Mouse (Mus musculus) neural tube, embryonic 11.5 days (tissue): ENCODE measurements around the gene H2-DMa. TPM values are rescaled to one million over a fixed set of nuclear protein-coding genes. Genes with fewer than 3 reads are reported as not detected.
A peak's percentile ranks its signal among the peaks of the same experiment; 100 is the strongest.

ENCODE experiments used
- ATAC-seq: fragments of 200-750 bp; cut with Nextera tagmentation; 2 replicates; pipeline ENCODE4 v1.8.0; 2017; ENCODE audit warnings: moderate number of reproducible peaks, mild to moderate bottlenecking, moderate TSS enrichment, moderate library complexity; ENCODE audit not compliant: insufficient read depth, low FRiP score, low TSS enrichment
- DNase-seq: peaks from one replicate; pipeline ENCODE4 v3.0.0-alpha.2; 2015; ENCODE audit warnings: low spot score
- H3K27ac ChIP-seq: fragments of 300-500 bp; sonication (generic); 2 replicates; pipeline ENCODE4 v1.5.1; 2014; ENCODE audit warnings: low read depth, mild to moderate bottlenecking, low read length
- H3K27me3 ChIP-seq: fragments of 300-500 bp; sonication (generic); 2 replicates; pipeline ENCODE4 v1.6.1; 2014; ENCODE audit warnings: mild to moderate bottlenecking, low read length, mixed read lengths; ENCODE audit not compliant: control insufficient read depth, insufficient read depth
- H3K36me3 ChIP-seq: fragments of 300-500 bp; sonication (generic); 2 replicates; pipeline ENCODE4 v1.6.1; 2014; ENCODE audit warnings: mild to moderate bottlenecking, low read length, moderate library complexity, mixed read lengths; ENCODE audit not compliant: control insufficient read depth, insufficient read depth
- H3K4me1 ChIP-seq: fragments of 300-500 bp; sonication (generic); 2 replicates; pipeline ENCODE4 v1.6.1; 2014; ENCODE audit warnings: low read length, mixed read lengths; ENCODE audit not compliant: control insufficient read depth, insufficient read depth
- H3K4me2 ChIP-seq: fragments of 300-500 bp; sonication (generic); 2 replicates; pipeline ENCODE4 v1.6.1; 2014; ENCODE audit warnings: low read depth, mild to moderate bottlenecking, moderate library complexity
- H3K4me3 ChIP-seq: fragments of 300-500 bp; sonication (generic); 2 replicates; pipeline ENCODE4 v1.5.1; 2014; ENCODE audit warnings: low read depth, low read length
- H3K9ac ChIP-seq: fragments of 300-500 bp; sonication (generic); 2 replicates; pipeline ENCODE4 v1.6.1; 2014; ENCODE audit warnings: mild to moderate bottlenecking, low read length
- H3K9me3 ChIP-seq: fragments of 300-500 bp; sonication (generic); 2 replicates; pipeline ENCODE4 v1.6.1; 2016; ENCODE audit warnings: low read length; ENCODE audit not compliant: control insufficient read depth
- WGBS: fragments of 180-500 bp; shearing (Covaris S2); extraction: QIAGEN DNeasy Blood & Tissue Kit; methylation state at CpG from one replicate; pipeline ENCODE4 v1.1.7; 2014; 5-methylcytosine and 5-hydroxymethylcytosine counted together
- polyA plus RNA-seq: library from polyadenylated mRNA; unstranded; fragments of >200 nt; fragmentation: Nextera tagmentation; extraction: Ambion mirVana; gene quantifications from 2 replicates; pipeline ENCODE4 v1.2.1, GENCODE M21; 2014

The H2-DMa gene
- polyA plus RNA-seq, 1 experiment from 2014 or later: 10.3 TPM

DNA sequence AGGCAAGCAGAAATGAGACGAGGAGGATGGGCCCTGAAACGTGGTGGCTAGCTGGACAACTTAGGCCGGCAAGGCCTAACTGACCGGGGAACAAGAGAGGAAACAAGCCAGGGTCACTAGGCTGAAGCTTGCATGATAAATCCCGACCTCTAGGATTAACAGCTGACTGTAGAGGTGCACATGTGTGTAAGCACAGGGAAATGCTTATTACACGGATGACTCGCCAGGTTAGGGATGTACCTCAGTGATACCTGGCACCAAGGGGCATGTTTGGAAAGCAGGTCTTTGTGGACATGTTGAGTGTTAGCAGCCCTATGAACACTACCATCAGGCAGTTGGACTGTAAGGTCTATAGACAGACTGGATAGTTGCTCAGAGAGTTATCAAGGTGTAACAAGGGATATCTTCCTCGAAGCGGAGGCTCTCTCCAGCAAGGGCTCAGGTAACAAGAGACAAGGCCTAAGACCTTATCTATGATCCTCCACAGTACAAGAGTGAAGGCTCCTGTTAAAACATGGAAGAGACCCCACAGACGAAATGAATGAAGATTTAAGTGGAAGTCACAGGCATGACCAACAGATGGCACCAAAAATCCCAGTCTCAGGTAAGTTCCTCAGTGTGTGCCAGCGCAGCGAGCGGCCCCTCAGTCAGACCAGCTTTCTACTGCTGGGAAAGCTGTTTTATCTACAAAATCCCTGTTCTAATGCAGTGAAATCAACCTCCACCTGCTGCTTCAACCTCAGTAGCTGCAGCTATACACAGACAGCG lies 10.1 kb upstream of the H2-DMa start:
- WGBS: 83% methylated on average over 14 of the region's 14 CpGs
- H3K4me2 ChIP-seq: no peak overlapping the region
- no peaks in the 10 kb centered on the region for H3K27me3 ChIP-seq
- no peak overlapping the region for H3K4me3 ChIP-seq
- ATAC-seq (no peak), DNase-seq (no peak)
- peaks cover 29% of the 10 kb centered on the region for H3K36me3 ChIP-seq
- H3K9ac ChIP-seq: no peak overlapping the region
- no peaks in the 10 kb centered on the region for H3K9me3 ChIP-seq
- H3K4me1 ChIP-seq: no peaks in the 10 kb centered on the region
- H3K27ac ChIP-seq: no peak overlapping the region

DNA sequence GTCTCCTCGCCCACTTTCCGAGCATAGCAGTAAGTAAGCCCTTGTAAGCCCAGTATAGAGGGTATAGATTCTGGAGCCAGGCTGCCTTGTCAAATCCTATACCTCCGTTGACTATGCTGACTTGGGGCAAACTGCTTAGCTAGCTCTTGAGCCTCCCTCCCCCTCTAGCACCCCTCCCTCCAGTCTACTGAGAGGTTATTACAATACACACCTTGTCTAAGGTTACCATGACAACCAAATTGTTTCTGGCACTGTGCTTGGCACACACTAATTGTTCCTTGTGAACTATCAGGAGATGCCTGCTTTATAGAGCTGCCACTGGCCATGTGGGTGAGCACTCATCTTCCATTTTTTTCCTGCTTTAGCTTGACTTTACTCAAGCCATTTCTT lies 9.5 kb upstream of the H2-DMa start:
- no peaks in the 10 kb centered on the region for H3K27me3 ChIP-seq
- H3K4me3 ChIP-seq: no peak overlapping the region
- peak; percentile 23; the same call in 1 of the 2 replicates for ATAC-seq
- no peak overlapping the region for H3K9ac ChIP-seq
- H3K4me1 ChIP-seq: no peaks in the 10 kb centered on the region
- no peak overlapping the region for H3K27ac ChIP-seq
- WGBS: 74% methylated on average over 3 of the region's 3 CpGs
- no peak for DNase-seq
- no peaks in the 10 kb centered on the region for H3K9me3 ChIP-seq
- H3K4me2 ChIP-seq: no peak overlapping the region
- peaks cover 33% of the 10 kb centered on the region for H3K36me3 ChIP-seq

DNA sequence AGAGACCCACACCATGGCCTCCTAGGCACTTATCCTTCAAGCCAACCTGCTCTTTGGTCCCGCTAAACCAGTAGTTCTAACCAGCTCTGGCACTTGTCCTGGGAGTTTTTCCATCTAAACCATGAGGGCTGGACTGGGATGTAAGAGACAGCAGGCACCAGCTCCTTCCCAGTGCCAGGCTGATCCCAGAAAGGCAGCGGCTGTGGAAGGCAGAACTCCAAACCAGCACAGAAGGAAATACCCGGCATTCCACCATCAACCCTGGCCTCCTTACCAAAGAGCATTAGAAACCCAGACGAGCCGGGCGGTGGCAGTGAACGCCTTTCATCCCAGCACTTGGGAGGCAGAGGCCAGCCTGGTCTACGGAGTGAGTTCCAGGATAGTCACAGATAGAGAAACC lies 9.0 kb upstream of the H2-DMa start:
- Histone ChIP-seq H3K4me1 (no peaks in the 10 kb centered on the region), H3K27me3 (no peaks in the 10 kb centered on the region), H3K27ac (no peak overlapping the region), H3K4me3 (no peak overlapping the region), H3K36me3 (peaks cover 38% of the 10 kb centered on the region), H3K9ac (no peak overlapping the region), H3K4me2 (no peak overlapping the region), H3K9me3 (no peaks in the 10 kb centered on the region)
- DNase-seq (no peak), ATAC-seq (no peak)
- 63% methylated on average over 8 of the region's 8 CpGs for WGBS

DNA sequence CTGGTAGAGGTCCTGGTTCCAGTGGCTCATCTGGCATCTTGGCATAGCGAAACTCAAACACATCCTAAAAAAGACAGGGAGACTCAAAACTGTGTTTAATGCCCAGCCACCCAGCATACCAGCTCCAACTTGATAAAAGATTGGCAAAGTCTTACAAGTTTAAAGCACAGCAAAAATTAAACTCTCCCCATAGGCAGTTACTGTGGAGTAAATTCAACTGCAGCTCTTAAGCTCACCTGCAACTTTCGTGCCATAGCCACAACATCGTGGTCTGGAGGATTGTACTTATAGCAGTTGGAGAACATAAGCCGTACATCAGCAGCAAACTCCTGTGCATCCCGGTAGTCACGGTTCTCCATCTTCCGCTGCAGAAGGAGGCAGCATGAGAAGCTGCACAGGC lies 5.2 kb upstream of the H2-DMa start:
- peaks cover 45% of the 10 kb centered on the region for H3K36me3 ChIP-seq
- H3K4me3 ChIP-seq: no peak overlapping the region
- no peak for DNase-seq
- no peaks in the 10 kb centered on the region for H3K27me3 ChIP-seq
- peaks cover 10% of the 10 kb centered on the region for H3K4me1 ChIP-seq
- WGBS: 93% methylated on average over 7 of the region's 7 CpGs
- no peak overlapping the region for H3K4me2 ChIP-seq
- H3K9me3 ChIP-seq: no peaks in the 10 kb centered on the region
- no peak for ATAC-seq
- H3K27ac ChIP-seq: no peak overlapping the region
- H3K9ac ChIP-seq: no peak overlapping the region

DNA sequence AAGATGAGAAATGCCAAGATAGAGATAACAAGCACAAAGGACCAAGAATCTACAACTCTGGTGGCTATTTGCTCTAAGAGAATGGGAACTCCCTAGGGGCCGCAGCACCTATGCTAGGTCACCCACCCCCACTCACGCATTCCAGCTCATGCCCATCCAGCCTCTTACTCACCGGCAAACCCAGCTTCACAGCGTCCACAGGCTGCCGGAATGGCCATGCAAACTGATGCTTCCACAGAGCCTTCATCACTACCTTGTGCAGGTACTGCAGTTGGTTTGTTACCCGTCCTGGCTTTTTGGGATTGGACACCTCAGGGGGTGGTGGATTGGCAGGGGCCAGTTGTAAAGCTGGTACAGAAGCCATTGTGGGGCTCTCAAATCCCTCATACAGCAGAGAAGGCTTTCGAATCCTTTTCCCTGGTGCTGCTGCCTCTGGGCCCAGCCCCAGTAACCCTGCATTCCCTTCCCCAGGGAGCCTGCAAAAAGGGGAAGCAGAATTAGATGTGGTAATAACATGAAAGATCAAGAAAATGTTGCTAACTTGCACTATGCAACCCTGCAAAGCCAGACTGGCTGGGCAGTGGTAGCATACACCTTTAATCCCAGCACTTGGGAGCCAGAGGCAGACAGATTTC lies 2.5 kb upstream of the H2-DMa start:
- Histone ChIP-seq H3K36me3 (peaks cover 36% of the 10 kb centered on the region), H3K4me1 (peaks cover 10% of the 10 kb centered on the region), H3K4me2 (peak overlapping the region; percentile 77), H3K9ac (peak overlapping the region; percentile 3), H3K27me3 (no peaks in the 10 kb centered on the region), H3K9me3 (no peaks in the 10 kb centered on the region), H3K27ac (no peak overlapping the region), H3K4me3 (peak overlapping the region; percentile 99)
- no peak for DNase-seq
- WGBS: 44% methylated on average over 7 of the region's 7 CpGs
- ATAC-seq: no peak

DNA sequence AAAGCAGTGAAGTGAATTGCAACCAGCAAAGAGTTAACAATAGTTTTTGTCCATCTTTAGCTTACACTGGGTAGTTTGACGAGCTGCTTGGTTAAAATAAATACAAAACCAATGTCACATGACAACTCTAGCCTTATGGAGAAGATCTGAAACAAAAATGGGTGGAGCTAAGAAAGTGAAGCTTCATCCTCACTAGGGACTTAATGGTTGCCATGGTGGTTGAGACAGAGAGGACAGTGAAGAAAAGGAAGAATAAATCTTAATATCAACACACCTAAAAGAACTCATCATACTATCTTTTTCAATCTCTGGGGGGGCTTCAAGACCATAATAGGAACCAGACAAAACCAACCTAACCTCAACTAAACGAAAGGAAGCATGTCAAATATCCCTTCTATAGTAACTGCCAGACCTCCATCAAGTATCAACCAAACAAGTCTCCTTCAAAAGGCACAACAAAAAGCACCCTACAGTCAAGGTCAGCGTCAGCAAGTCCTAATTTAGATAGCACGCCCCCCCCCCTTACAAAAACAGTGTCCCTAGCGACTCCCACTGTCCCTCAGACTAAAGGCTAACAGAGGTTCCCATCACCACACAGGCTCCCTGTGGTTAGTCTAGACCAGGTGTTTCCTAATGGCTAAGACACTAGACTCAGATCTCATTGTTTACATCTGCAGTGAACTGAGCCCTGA lies 1.8 kb upstream of the H2-DMa start:
- no peaks in the 10 kb centered on the region for H3K9me3 ChIP-seq
- DNase-seq: no peak
- no peaks in the 10 kb centered on the region for H3K27me3 ChIP-seq
- H3K4me2 ChIP-seq: peak overlapping the region; percentile 77
- H3K36me3 ChIP-seq: peaks cover 30% of the 10 kb centered on the region
- ATAC-seq: no peak
- H3K9ac ChIP-seq: peak overlapping the region; percentile 91
- H3K4me1 ChIP-seq: peaks cover 10% of the 10 kb centered on the region
- WGBS: 4% methylated on average over 5 of the region's 5 CpGs
- no peak overlapping the region for H3K27ac ChIP-seq
- peak overlapping the region; percentile 99 for H3K4me3 ChIP-seq

DNA sequence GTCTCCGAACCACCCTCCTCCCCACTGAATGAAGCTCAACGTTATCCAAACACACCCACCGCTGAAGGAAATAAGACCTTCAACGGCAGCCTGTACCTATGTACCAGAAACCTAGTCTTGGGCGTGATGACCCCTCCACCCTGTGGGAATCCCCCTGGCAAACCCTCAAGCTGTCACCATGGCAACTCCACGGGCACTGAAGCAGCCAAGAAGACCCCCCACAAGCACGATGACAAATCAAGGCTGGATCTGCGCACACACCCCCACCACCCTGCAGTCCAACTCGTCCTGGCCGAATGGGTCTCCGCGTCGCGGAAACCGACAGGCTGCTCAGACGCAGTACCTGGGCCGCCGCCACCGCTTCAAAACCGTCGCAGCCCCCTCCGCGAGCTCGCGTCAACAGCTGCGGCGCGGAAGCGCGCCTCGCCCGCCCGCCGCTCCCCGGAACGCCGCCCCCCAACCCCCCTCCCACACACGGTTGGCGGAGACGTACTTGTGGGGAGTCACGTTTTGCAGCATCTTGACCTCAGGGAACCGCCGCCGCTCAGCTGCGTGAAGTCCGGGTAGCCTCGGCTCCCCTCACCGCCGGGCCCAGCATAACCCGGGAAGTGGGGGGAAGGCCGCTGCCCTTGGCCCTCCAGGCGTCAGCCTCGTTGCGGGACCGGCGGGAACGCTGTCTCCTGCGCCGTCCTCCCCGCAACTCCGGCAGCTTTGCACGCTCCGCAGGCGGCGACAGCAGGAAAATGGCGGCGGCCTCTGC lies 1.0 kb upstream of the H2-DMa start:
- Histone ChIP-seq H3K4me1 (peaks cover 11% of the 10 kb centered on the region), H3K36me3 (peaks cover 24% of the 10 kb centered on the region), H3K4me2 (peak overlapping the region; percentile 77), H3K27me3 (no peaks in the 10 kb centered on the region), H3K9me3 (no peaks in the 10 kb centered on the region), H3K27ac (peak overlapping the region; percentile 77), H3K9ac (peak overlapping the region; percentile 91), H3K4me3 (peak overlapping the region; percentile 99)
- ATAC-seq (no peak), DNase-seq (peak; percentile 67)
- under 1% methylated on average over 64 of the region's 67 CpGs for WGBS

DNA sequence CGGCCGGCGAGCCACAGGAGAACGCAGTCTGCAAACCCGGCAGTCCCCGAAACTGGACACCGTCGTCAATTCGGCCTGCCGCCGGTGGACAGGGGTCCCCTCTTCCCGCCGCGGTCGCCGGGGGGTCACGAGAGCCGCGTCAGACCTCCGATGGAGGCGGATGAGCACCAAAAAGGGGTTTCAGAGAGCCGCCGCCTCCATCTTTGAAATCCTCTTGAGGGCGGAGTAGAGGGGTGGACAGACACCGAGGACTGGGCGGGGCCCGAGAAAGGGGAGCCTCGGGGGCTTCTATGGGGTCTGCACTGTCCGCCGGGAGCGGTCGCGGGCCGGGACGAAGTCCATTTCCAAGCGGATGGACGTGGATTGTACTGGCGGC lies 480 bp upstream of the H2-DMa start:
- no peak for DNase-seq
- Histone ChIP-seq H3K4me1 (peaks cover 16% of the 10 kb centered on the region), H3K4me3 (peak overlapping the region; percentile 99), H3K9ac (peak overlapping the region; percentile 91), H3K4me2 (peak overlapping the region; percentile 77), H3K27ac (peak overlapping the region; percentile 77), H3K27me3 (no peaks in the 10 kb centered on the region), H3K9me3 (no peaks in the 10 kb centered on the region), H3K36me3 (peaks cover 19% of the 10 kb centered on the region)
- ATAC-seq: no peak
- WGBS: under 1% methylated on average over 38 of the region's 38 CpGs
